In the genomic region with DNA sequence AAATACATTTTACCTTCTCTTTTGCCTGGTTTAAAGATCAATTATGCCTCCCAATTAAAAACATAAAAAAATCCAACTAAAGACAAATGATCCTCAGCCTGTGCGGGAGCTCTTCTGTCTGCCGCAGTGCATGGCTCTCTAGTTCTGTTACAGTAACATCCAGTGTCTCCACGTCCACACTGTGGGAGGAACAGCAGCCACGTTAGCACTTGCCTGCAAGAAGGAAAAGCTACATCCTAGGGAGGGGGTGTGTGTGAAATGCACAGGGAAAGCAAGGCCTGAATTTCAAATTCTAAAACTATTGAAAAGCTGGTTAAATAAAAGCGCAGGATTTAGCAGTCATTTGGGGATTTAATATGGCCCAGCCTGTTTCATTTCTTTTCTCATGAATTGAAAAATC, we compare ENCODE assay signal across 16 mouse cellular contexts.
DNase-seq lines count a peak whose midpoint lies in the region; ATAC-seq lines count a peak whose summit lies in the region.
"Had no signal": no experiment of that assay in that cellular context is flagged by ENCODE, and none has a peak within 500 bp of the region (broad histone marks: within the 10 kb centered on the region; RNA-seq: fewer than 3 reads in every experiment).

No protein-coding gene starts in this region.

- H3K27ac ChIP-seq in forebrain, embryonic 15.5 days (replicated peaks): 0 out of 2 replicates have a peak overlapping the region, but pooled peaks have one; percentile 7
- H3K27ac ChIP-seq: embryonic facial prominence, embryonic 15.5 days; neural tube, embryonic 12.5 days had no signal

- DNase-seq in layer of hippocampus, postnatal 10 days (ENCODE audit: low spot score in 2 of 2): peak; percentile 7 to 14
- no peak for DNase-seq in layer of hippocampus, postnatal 36 days
- DNase-seq in left cerebral cortex, adult 9 months (ENCODE audit: low spot score in 2 of 2): peak; percentile 23 to 54
- DNase-seq in right cerebral cortex, postnatal 14 days: peak; percentile 14
- no peak for DNase-seq in cerebellum, postnatal 25 days
- no peak for DNase-seq in adipocyte (ENCODE audit: low spot score)
- DNase-seq: cerebellum, postnatal 36 days; heart, postnatal 36 days; kidney, postnatal 4 days; liver; lung, embryonic 14.5 days had no signal

- H3K4me2 ChIP-seq in forebrain, embryonic 15.5 days (replicated peaks): no peak overlapping the region
- H3K4me2 ChIP-seq: embryonic facial prominence, embryonic 15.5 days; lung, embryonic 14.5 days; neural tube, embryonic 12.5 days had no signal

- H3K9ac ChIP-seq in forebrain, embryonic 15.5 days (replicated peaks): no peak overlapping the region
- H3K9ac ChIP-seq: embryonic facial prominence, embryonic 15.5 days; lung, embryonic 14.5 days; neural tube, embryonic 12.5 days had no signal

- no peaks in the 10 kb centered on the region for H3K36me3 ChIP-seq in forebrain, embryonic 15.5 days
- H3K36me3 ChIP-seq: embryonic facial prominence, embryonic 15.5 days; neural tube, embryonic 12.5 days had no signal

- no peaks in the 10 kb centered on the region for H3K9me3 ChIP-seq in forebrain, embryonic 15.5 days
- H3K9me3 ChIP-seq: embryonic facial prominence, embryonic 15.5 days; neural tube, embryonic 12.5 days had no signal

- 30% methylated on average over 5 of the region's 5 CpGs for WGBS in forebrain, embryonic 15.5 days

- ATAC-seq in forebrain, embryonic 15.5 days (replicated peaks): no peak
- ATAC-seq: CD4-positive, CD25-positive, alpha-beta regulatory T cell, adult 4 months; intestine, embryonic 16.5 days had no signal

- no peaks in the 10 kb centered on the region for H3K27me3 ChIP-seq in forebrain, embryonic 15.5 days
- H3K27me3 ChIP-seq: embryonic facial prominence, embryonic 15.5 days; neural tube, embryonic 12.5 days had no signal

- H3K4me1 ChIP-seq in forebrain, embryonic 15.5 days: no peaks in the 10 kb centered on the region
- H3K4me1 ChIP-seq: embryonic facial prominence, embryonic 15.5 days; neural tube, embryonic 12.5 days had no signal

- no peak overlapping the region for H3K4me3 ChIP-seq in forebrain, embryonic 15.5 days
- H3K4me3 ChIP-seq: embryonic facial prominence, embryonic 15.5 days; neural tube, embryonic 12.5 days had no signal

Comparison
In these comparisons a context has a peak if more than half of its experiments do, and no peak if none do; other contexts are left out.
1. DNase-seq: peak in layer of hippocampus, postnatal 10 days (2 of 2), left cerebral cortex, adult 9 months (2 of 2) and right cerebral cortex, postnatal 14 days (single experiment); none in layer of hippocampus, postnatal 36 days (0 of 2), cerebellum, postnatal 25 days (0 of 2) and adipocyte (single experiment).